Mouse (Mus musculus): ENCODE measurements around the gene Dnaaf2.

GRCm38 (mm10) chr12:69198985-69199384 is 756 bp upstream of the Dnaaf2 start:
- no peak for TF ChIP-seq CTCF (IDR thresholded peaks at IDR 0.05; ENCODE audit: low read depth)
- TF ChIP-seq EP300 (IDR thresholded peaks at IDR 0.05; ENCODE audit: low read depth) = no peak
